Mouse (Mus musculus): ENCODE measurements at regions not wholly inside any gene's neighbourhood (a gene's known extent, or its start where the extent isn't known, plus 50 kb on each side); places are given as distances from the start of the nearest gene placed in this dataset.

DNA sequence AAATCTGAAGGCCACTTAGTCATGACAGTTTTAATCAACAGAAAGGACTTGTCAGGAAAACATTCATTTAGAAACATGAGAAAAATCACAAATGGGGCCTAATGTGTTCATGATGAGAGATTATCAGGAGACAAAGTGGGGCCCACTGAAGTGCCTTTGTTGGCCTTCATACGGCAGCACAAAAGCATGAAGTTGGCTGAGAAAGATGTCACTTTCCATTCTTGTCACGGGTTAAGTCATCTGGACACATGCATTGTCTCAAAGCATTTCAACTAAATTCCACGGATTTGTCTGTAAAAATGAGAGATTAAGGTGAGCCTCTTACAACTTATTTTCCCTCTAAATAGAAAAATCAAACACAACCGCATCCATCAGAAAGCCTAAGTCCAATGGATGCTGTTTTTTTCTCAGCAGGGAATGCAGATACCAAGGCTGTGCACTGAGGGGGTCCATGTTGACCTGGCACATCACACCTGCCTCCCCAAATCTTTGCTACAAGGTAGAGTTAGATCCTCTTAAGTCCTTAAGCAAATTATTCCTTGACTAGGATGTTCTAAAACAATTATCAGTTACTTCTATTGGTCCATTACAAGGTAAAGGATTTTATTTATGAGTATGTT is 1679.2 kb downstream of the 4930444P10Rik start:
- no peak for DNase-seq

DNA sequence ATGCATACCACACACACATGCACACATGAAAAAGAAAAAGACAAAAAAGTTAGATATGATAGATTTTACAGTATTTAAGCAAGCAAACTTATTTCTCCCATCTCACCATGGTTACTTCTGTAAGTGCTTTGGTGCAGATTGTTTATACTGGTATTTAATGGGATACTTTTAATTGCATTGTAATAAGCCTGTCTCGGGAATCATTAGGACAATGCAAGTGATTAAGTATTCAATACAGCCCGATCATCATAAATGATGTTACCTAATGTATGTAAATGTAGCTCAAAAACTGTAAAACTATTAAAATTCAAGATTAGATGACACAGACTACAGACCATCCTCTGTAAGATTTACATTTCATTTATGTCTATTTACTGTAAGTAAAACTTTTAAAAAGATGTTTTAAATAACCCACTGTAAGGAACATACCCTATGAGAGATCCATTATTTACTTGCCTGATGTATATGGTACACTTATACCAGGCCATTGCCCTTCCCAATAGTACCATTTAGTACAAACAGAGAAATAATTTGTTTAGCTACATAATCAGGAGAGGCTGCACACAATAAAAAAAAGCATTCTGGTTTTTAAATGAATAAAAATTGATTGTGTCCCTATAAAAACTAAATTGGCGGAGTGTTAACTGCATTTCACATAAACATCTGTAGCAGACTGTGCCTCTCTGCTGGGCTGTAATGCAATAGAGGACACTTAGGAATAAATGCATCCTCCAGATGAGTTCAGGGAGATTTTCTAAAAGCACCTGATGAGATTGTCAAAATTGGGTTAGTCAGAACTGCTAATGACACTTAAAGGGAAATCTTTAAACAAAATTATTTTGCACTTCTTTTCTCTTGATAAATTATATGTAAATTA is 1722.9 kb downstream of the 4930444P10Rik start:
- no peak for DNase-seq

DNA sequence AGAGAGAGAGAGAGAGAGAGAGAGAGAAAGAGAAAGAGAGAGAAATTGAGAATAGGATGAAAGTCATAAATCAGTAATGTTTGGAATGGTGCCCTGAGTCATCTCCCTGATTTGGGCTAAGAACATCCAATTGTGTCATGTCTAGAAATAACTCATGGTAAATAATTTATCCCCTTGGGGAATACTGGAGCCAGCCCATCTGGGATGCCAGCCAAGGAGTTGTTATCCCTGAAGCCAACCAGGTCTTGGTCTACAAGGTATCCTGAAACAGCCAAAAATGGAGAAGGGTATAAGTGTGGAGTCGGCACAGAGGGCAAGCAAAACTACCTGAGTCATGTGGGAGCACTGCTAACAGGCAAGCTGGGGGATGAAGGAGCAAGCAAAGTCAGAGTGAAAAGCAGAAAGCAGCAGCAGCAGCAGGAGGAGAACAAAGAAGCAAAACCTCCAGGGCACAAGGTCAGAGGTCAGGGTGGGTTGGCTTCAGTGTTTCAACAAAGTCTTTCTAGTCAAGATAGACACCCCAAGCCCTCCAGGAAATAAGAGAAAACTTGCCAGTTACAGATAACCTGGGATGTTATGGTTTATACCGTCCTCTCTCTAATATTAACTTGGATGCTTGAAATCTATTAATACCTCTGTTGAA is 1733.0 kb downstream of the 4930444P10Rik start:
- no peak for DNase-seq
